Mouse (Mus musculus) cortical plate, adult 2 months (tissue): ENCODE results near the gene Tril.

Source experiments
- CTCF ChIP-seq: fragments of 200-500 bp; IDR thresholded peaks from 2 replicates; pipeline ENCODE4 v1.5.1; 2011; ENCODE audit warnings: mild to moderate bottlenecking, control low read depth, low read length; ENCODE audit not compliant: insufficient read depth; ENCODE audit errors: extremely low read depth
- POLR2A ChIP-seq: fragments of 200-500 bp; IDR thresholded peaks from 2 replicates; pipeline ENCODE4 v1.6.1; 2011; ENCODE audit warnings: mild to moderate bottlenecking, low read length, control low read depth; ENCODE audit not compliant: insufficient read depth; ENCODE audit errors: extremely low read depth

GRCm38 (mm10) chr6:53798865-53799264 is 21.8 kb downstream of the Tril start:
- TF ChIP-seq CTCF (no peak), POLR2A (no peak)
